Mouse (Mus musculus) bone marrow macrophage, adult 2 months (primary cell): ENCODE data around the gene Gtf2h2.

Experiments used
- CTCF ChIP-seq: IDR thresholded peaks from 2 replicates; pipeline ENCODE4 v1.5.1; 2012; ENCODE audit warnings: low read depth, mild to moderate bottlenecking, low read length, moderate library complexity
- POLR2A ChIP-seq: IDR thresholded peaks from 2 replicates; pipeline ENCODE4 v1.6.1; 2012; ENCODE audit warnings: mild to moderate bottlenecking, low read depth, low read length, borderline replicate concordance

DNA sequence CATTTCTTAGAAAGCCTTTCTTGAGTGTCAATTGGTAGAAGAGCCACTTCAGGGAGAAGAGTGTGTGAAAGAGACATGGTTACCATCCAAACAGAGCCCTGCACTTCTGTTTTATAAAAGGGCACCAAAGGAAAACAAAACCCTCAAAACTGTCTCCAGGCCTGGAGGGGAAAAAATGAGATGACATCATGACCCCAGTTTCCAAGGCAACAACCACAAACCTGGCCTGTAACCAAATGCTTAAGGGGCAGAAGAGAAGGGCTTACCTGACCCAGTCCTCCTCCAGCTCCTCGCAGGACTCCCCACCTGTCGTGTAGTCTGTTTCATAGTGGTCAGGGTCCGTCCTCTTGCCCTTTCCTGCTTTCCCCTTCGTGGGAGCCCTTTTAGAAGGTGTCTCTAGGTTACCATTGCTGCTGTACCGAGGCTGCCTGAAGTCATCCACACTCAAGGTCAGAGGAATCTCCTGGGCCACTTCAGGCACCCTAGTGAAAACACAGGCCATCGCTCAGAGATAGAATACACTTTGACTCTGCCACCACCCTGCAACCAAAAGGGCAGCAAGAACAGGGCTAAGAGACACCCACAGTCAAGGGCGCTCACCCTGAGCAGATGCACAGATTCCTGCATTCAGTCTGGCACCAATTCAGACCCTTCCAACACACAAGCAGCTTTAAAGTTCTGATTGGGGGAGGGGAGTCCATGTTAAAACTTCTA, 18.9 kb upstream of the Gtf2h2 start:
- TF ChIP-seq CTCF: no peak
- TF ChIP-seq POLR2A: no peak
